Mouse (Mus musculus) liver (tissue): Measurements from ENCODE around the gene Gpr18.
A peak's percentile ranks its signal among the peaks of the same experiment; 100 is the strongest.

Source experiments
- DNase-seq: peaks from one replicate; pipeline ENCODE4 v3.0.0-alpha.2; 2020; ENCODE audit warnings: mixed read lengths

Gpr18 gene

GRCm38 (mm10) chr14:121947966-121948365 is 32.4 kb upstream of the Gpr18 start:
- no peak for DNase-seq

DNA sequence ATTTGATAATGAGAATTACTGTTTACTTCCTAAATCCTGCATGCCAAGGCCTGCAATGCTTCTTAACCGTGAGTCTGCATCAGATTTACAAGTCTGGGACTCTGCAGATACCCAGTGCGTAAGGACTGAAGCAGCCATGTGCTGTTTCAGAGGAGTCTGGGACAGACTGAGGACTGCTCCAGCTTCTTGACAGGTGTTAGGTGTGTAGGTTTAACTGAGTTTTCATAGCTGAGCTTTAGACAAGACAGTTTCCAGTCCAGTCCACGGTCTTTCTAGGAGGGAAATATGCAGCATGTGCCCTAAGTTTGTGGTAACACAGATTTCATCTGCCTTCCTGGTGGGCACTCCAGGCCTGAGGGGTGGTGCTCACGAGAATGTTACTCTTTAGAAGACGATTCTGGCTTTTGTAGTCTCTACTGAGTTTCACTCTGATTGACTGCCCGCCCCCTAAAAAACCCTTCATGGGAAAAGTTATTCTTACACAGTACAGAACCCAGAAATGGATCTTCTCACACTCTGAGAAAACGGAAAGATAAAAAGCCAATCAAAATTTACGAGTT is 31.7 kb upstream of the Gpr18 start:
- no peak for DNase-seq

DNA sequence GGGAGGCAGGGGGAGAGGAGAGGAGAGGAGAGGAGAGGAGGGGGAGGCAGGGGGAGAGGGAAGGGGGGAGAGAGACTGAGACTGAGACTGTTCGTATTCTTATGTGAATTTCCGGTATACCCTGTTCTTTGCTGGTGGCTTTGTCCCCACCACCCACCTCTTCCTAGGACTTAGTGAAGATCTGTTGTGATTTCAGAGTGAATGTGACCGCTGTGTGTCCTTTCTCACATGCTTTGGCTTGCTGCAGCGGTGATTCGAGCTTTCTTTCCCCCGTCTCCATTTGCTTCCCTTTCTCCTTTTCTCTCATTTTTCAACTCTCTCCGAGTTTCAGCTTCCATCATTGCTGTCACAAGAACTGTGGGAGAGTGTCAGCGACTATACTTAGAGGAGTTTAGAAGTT is 31.1 kb upstream of the Gpr18 start:
- DNase-seq, result no peak

DNA sequence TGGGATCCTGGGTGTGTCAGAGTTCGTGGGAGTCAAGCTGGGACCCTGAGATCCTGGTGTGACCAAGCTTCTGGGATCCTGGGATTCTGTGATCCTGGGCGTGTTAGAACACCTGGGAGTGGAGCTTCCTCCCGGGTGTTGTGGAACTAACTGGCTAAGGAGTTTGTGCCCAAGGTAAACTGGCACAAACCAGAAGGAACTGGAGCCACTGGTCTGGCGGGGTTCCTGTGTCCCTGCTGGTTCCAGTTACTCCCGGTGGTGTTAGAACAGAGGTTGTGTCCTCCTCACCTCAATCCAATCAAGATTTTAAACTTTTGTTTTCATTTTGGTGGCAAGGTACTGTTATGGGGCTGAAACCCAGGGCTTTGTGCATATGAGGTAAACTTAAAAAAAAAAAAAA is 30.6 kb upstream of the Gpr18 start:
- no peak for DNase-seq

- DNase-seq, result no peak
Measured at GRCm38 (mm10) chr14:121939582-121939981, 24.0 kb upstream of the Gpr18 start.

GRCm38 (mm10) chr14:121938256-121939191 is 22.9 kb upstream of the Gpr18 start:
- no peak for DNase-seq

DNA sequence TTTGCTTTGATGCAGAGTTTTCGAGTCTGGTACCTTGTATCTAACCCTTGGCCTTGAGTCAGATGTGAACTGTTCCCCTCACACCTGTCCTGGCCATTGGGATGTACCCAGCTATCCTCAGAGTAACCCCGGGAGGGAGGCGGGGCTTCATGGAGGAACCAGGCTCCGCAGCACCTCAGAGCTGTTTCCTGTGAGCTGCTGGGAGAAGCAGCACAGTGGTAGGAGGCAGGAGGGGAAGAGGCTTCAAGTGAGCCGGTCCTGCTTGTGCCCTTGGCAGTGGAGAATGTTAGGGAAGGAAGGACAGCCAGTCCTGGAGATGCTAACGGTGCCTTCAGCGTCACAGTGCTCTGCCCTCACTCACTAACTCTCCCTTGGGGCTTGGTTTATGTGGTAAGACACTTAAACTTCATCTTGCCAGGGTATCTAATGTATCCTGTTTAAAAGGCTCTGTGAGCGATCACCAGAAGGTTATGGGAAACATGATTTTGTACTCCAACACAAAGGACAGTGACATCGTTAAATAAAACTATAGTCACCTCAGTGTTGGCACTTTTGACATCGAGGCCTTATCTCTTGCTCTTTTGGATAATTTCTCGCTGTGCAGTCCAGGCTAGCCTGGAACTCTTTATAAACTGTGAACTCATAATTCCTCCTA is 22.1 kb upstream of the Gpr18 start:
- DNase-seq, result peak; percentile 26

- DNase-seq, result no peak
Measured at GRCm38 (mm10) chr14:121936856-121937255, 21.3 kb upstream of the Gpr18 start.

DNA sequence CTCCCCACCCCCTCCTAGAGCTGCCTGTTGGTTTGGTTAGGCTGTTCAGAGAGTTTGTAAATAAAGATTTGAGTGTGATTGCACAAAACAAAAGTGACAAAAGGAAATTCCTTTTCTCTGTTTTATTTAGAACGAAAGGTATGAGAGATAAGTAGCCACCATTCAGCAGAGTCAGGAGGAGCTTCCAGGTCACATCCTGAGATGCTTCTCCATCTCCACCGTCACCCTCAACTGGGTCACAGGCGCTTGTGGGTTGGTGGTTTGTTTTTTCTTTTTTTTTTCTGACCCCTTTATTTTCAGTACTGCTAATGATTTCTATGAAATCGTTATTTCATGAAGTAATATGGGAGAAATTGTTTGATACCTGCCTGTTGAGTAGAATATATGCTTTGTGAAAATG is 20.8 kb upstream of the Gpr18 start:
- DNase-seq, result no peak

DNA sequence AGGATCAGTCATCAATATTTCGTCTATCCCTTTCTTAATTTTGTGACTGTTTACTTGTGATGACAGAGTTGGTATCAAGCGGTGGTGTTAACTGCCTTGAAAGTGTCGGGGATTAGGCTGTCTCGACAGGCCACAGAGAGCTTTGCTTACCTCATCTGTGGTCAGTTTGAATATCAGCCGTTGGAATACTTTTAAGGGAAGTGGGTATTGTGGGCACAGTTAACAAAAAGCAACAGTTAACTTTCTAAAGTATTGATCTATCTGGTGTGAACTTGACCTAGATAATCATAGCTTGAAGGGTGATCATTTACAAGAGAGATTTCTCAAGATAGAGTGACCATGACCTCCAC is 19.0 kb upstream of the Gpr18 start:
- no peak for DNase-seq

DNA sequence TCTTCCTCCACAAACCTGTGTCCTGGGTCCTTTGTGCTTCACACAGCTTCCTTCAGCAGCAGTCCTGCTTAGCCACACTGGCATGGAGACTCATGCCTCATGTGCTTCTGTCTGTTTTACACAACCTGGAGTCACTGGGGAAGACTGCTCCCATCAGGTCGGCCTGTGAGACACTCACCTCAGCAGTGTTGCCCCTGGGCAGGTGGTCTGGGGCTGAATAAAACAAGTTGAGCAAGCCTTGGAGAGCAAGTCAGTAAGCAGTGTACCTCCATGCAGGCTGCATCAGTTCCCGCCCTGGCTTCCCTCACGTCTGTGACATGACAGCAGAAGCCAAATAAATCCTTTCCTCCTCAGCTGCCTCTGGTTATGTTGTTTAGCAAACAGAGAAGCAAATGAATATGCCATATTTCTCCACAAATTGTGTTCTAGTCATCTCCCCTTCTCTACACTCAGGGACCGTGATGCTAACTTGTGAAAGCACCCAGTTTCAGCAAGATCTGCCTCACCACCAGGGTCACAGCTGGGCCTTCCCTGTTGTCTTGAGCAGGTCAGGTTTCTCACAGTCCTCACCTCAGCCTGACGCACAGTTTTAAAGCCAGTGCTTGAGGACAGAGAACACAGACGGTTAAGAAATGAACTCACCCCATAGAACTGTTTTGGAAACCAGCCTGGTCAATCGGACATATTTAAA is 18.5 kb upstream of the Gpr18 start:
- no peak for DNase-seq

- DNase-seq, result no peak
Measured at GRCm38 (mm10) chr14:121932180-121932579, 16.6 kb upstream of the Gpr18 start.

GRCm38 (mm10) chr14:121931594-121931993 is 16.0 kb upstream of the Gpr18 start:
- DNase-seq, result no peak

- no peak for DNase-seq
Measured at GRCm38 (mm10) chr14:121930731-121931383, 15.3 kb upstream of the Gpr18 start.

- peak; percentile 18 for DNase-seq
Measured at GRCm38 (mm10) chr14:121929243-121929951, 13.8 kb upstream of the Gpr18 start.

DNA sequence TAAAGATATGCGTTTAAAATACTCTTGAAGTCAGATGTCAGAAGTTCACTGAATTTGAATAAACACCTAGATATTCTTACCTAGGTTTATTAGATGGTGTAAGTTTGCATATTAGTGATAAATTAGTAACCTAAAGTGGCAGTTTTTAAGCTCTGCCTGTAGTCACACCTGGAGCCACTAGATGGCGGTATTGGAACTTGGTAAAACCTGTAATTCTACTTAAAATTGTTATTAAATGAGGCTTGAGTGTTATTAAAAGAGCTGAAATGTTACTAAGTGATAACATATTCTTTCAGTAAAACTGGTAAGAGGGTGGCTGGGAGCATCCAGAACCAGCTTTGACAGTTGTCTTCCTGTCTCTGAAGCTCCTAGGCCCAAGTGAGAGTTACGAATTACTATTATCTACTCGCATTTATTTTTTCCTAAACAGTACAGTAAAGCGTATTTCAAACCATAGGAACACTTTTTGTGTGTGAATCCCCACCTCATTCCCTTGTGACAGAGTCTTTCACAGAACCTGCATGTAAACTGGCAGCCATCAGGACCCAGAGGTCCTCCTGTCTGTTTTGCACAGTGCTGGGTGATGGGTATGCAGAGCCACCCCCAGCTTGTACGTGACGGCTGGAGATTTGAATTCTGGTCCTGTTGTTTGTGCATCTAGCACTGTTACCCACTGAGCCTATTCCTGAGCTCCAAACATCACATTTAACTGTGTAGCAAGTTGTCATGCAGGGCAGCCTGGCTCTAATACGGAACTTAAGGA is 13.0 kb upstream of the Gpr18 start:
- DNase-seq, result peak; percentile 71

- no peak for DNase-seq
Measured at GRCm38 (mm10) chr14:121927451-121927850, 11.9 kb upstream of the Gpr18 start.

DNA sequence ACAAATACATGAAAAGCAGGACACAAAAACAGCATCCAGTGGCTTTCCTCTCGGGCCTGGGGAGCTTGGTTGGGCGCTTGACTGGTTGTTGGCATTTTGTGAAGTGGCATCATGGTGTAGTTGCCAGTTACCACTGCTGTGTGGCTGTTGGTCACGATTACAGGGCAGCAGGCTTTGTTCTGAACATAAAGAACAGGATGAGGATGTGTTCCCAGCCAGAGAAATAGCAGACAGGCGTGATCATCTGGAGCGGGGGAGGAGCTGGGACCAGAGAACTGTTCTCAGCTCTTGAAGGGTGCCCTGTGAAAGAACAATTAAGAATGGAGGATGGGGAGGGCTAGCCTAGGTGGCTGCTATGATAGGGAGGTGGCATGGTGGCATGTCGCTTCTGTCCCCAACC is 11.3 kb upstream of the Gpr18 start:
- DNase-seq, result no peak

GRCm38 (mm10) chr14:121924876-121925275 is 9.3 kb upstream of the Gpr18 start:
- no peak for DNase-seq

DNA sequence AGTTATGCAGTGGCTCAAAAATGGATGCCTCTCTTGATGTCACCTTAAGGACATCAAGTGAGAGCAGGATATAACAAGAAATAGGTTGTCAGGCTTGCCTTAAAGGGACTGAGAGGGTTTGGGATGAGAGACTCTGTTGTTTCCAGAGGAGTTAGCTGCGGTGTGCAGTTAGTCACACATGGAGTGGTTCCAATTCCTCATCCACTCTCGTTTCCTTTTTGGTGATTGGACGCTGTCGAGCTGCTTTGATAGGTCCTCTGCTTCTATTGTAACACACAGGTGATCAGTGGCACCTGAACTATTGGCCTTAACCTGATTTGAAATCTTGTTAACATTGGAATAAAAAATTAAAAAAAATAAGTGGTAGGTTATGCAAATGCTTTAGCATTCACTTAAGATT is 7.2 kb upstream of the Gpr18 start:
- DNase-seq, result no peak

DNA sequence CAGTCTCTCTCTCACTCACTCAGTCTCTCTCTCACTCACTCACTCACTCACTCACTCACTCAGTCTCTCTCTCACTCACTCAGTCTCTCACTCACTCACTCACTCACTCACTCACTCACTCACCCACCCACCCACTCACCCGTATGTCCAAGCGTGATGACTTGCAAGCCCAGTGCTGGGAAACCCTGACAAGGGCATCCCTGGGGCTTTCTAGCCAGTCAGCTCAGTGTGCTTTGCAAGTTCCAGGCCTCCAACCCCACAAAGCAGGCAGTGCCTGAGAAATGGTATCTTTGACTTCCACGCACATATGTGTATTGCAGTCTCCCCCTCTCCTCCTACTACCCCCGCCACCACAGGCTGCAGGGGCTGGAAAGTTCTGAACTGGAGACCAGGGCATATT is 6.4 kb upstream of the Gpr18 start:
- DNase-seq, result no peak
